8 mouse cellular contexts compared by ENCODE assay signal in genomic region chr9:64172816-64173665, GRCm38 (mm10). TPM values are rescaled to one million over a fixed set of nuclear protein-coding genes. Genes with fewer than 3 reads are reported as not detected.
DNase-seq lines count a peak whose midpoint lies in the region; ATAC-seq and TF ChIP-seq lines count a peak whose summit lies in the region.

Gene Zwilch (minus strand): TSS chr9:64173104.
Gene Rpl4 (plus strand): TSS chr9:64173375.

- H3K79me2 ChIP-seq in CH12.LX (replicated peaks; ENCODE audit: control insufficient read depth, extremely low read depth, insufficient read depth, poor library complexity, severe bottlenecking) = peaks cover 75% of the 10 kb centered on the region

- peaks cover 32 to 54% of the 10 kb centered on the region in 2 experiments for H3K36me3 ChIP-seq in CH12.LX (replicated peaks in 1 of 2; ENCODE audit: control insufficient read depth in 1 of 2, insufficient read depth in 1 of 2, low read length in 1 of 2)
- H3K36me3 ChIP-seq in forebrain, embryonic 12.5 days (replicated peaks) = peaks cover 35% of the 10 kb centered on the region
- H3K36me3 ChIP-seq in heart, postnatal 0 days (replicated peaks; ENCODE audit: control insufficient read depth, insufficient read depth, low read length) = peaks cover 34% of the 10 kb centered on the region
- peaks cover 31% of the 10 kb centered on the region for H3K36me3 ChIP-seq in liver, embryonic 16.5 days (ENCODE audit: control insufficient read depth, insufficient read depth)
- peaks cover 34% of the 10 kb centered on the region for H3K36me3 ChIP-seq in neural tube, embryonic 13.5 days
- no peaks in the 10 kb centered on the region for H3K36me3 ChIP-seq in testis, adult 2 months (ENCODE audit: control insufficient read depth, insufficient read depth, low read length)

- H3K4me2 ChIP-seq in CH12.LX (ENCODE audit: insufficient read depth, low read depth, poor library complexity, severe bottlenecking) = peak within 1 kb of the TSS; percentile 98
- peak within 1 kb of the TSS; percentile 73 for H3K4me2 ChIP-seq in forebrain, embryonic 12.5 days
- peak within 1 kb of the TSS; percentile 73 for H3K4me2 ChIP-seq in heart, postnatal 0 days (ENCODE audit: low read depth, low read length)
- peak within 1 kb of the TSS; percentile 73 for H3K4me2 ChIP-seq in liver, embryonic 16.5 days (ENCODE audit: low read depth, low read length)
- H3K4me2 ChIP-seq in neural tube, embryonic 13.5 days = peak within 1 kb of the TSS; percentile 94

- peak within 1 kb of the TSS; percentile 76 for H3K27ac ChIP-seq in CH12.LX (ENCODE audit: insufficient read depth, low read depth)
- peak within 1 kb of the TSS; percentile 90 for H3K27ac ChIP-seq in forebrain, embryonic 12.5 days
- peak within 1 kb of the TSS; percentile 82 for H3K27ac ChIP-seq in heart, postnatal 0 days (ENCODE audit: low read depth)
- H3K27ac ChIP-seq in liver, embryonic 16.5 days (ENCODE audit: low read length) = peak within 1 kb of the TSS; percentile 86
- peak within 1 kb of the TSS; percentile 81 for H3K27ac ChIP-seq in neural tube, embryonic 13.5 days (replicated peaks)
- peak within 1 kb of the TSS; percentile 99 for H3K27ac ChIP-seq in testis, adult 2 months (ENCODE audit: control insufficient read depth, insufficient read depth, low read depth, low read length)

- H3K4me1 ChIP-seq in CH12.LX (ENCODE audit: control insufficient read depth in 1 of 2, insufficient read depth in 2 of 2) = peaks cover 0 to 36% of the 10 kb centered on the region in 2 experiments; a peak in 2 of 4 replicates
- peaks cover 27% of the 10 kb centered on the region for H3K4me1 ChIP-seq in forebrain, embryonic 12.5 days
- peaks cover 5% of the 10 kb centered on the region for H3K4me1 ChIP-seq in heart, postnatal 0 days (ENCODE audit: control insufficient read depth, insufficient read depth)
- peaks cover 22% of the 10 kb centered on the region for H3K4me1 ChIP-seq in liver, embryonic 16.5 days (ENCODE audit: control insufficient read depth, low read depth, low read length)
- H3K4me1 ChIP-seq in neural tube, embryonic 13.5 days (replicated peaks) = peaks cover 24% of the 10 kb centered on the region
- H3K4me1 ChIP-seq in testis, adult 2 months (ENCODE audit: control insufficient read depth, insufficient read depth, low read length) = peaks cover 7% of the 10 kb centered on the region

- TF ChIP-seq CTCF in CH12.LX (conservative IDR thresholded peaks at IDR 0.05 in 1 of 2, IDR thresholded peaks at IDR 0.05 in 1 of 2; ENCODE audit: low read depth in 2 of 2, low read length in 2 of 2) = no peak
- no peak for TF ChIP-seq CTCF in heart, postnatal 0 days (IDR thresholded peaks at IDR 0.05; ENCODE audit: low read depth)
- TF ChIP-seq CTCF in testis, adult 2 months (IDR thresholded peaks at IDR 0.05; ENCODE audit: control insufficient read depth, insufficient read depth, insufficient replicate concordance, low read depth, low read length) = no peak

- WGBS in forebrain, embryonic 12.5 days = under 1% methylated on average over 42 of the region's 42 CpGs
- WGBS in heart, postnatal 0 days = 1% methylated on average over 42 of the region's 42 CpGs
- under 1% methylated on average over 42 of the region's 42 CpGs for WGBS in liver, embryonic 16.5 days (ENCODE audit: insufficient replicate concordance)
- under 1% methylated on average over 42 of the region's 42 CpGs for WGBS in neural tube, embryonic 13.5 days

- peak within 1 kb of the TSS; percentile 91 to 96 (median 92) for H3K4me3 ChIP-seq in CH12.LX (replicated peaks in 1 of 3; ENCODE audit: low read depth in 2 of 3, low read length in 2 of 3, poor library complexity in 1 of 3)
- peak within 1 kb of the TSS; percentile 88 for H3K4me3 ChIP-seq in forebrain, embryonic 12.5 days (replicated peaks)
- peak within 1 kb of the TSS; percentile 83 for H3K4me3 ChIP-seq in heart, postnatal 0 days (ENCODE audit: low read depth, low read length)
- peak within 1 kb of the TSS; percentile 74 for H3K4me3 ChIP-seq in liver, embryonic 16.5 days (ENCODE audit: low read depth, low read length)
- peak within 1 kb of the TSS; percentile 77 for H3K4me3 ChIP-seq in neural tube, embryonic 13.5 days
- H3K4me3 ChIP-seq in testis, adult 2 months (ENCODE audit: control insufficient read depth, low read depth, low read length) = peak within 1 kb of the TSS; percentile 100

- TF ChIP-seq RAD21 in CH12.LX (IDR thresholded peaks at IDR 0.05; ENCODE audit: low read depth, low read length) = no peak

- peak within 1 kb of the TSS; percentile 93 for H3K9ac ChIP-seq in CH12.LX (ENCODE audit: insufficient read depth, low read depth)
- peak within 1 kb of the TSS; percentile 88 for H3K9ac ChIP-seq in forebrain, embryonic 12.5 days
- peak within 1 kb of the TSS; percentile 71 for H3K9ac ChIP-seq in heart, postnatal 0 days (replicated peaks; ENCODE audit: low read depth, low read length)
- H3K9ac ChIP-seq in liver, embryonic 16.5 days (ENCODE audit: low read depth, low read length) = peak within 1 kb of the TSS; percentile 83
- peak within 1 kb of the TSS; percentile 84 for H3K9ac ChIP-seq in neural tube, embryonic 13.5 days

- dilution Hi-C loops in CH12.LX (cut with MboI; ENCODE audit: extremely low pct_ligation_motif_present, extremely low pct_unique_long_range_greater_than_20kb, low sequenced_read_pairs) = no loop called here

- no peaks in the 10 kb centered on the region for H3K27me3 ChIP-seq in CH12.LX (replicated peaks)
- no peaks in the 10 kb centered on the region for H3K27me3 ChIP-seq in forebrain, embryonic 12.5 days
- no peaks in the 10 kb centered on the region for H3K27me3 ChIP-seq in heart, postnatal 0 days (ENCODE audit: control insufficient read depth, insufficient read depth, low read length)
- no peaks in the 10 kb centered on the region for H3K27me3 ChIP-seq in liver, embryonic 16.5 days (ENCODE audit: control insufficient read depth, insufficient read depth, low read depth, low read length)
- no peaks in the 10 kb centered on the region for H3K27me3 ChIP-seq in neural tube, embryonic 13.5 days
- H3K27me3 ChIP-seq in testis, adult 2 months (ENCODE audit: control insufficient read depth, insufficient read depth, low read length) = no peaks in the 10 kb centered on the region

- no peaks in the 10 kb centered on the region for H3K9me3 ChIP-seq in CH12.LX (replicated peaks; ENCODE audit: low read length)
- H3K9me3 ChIP-seq in forebrain, embryonic 12.5 days = no peaks in the 10 kb centered on the region
- H3K9me3 ChIP-seq in heart, postnatal 0 days (replicated peaks; ENCODE audit: control insufficient read depth, low read length) = no peaks in the 10 kb centered on the region
- no peaks in the 10 kb centered on the region for H3K9me3 ChIP-seq in liver, embryonic 16.5 days (replicated peaks; ENCODE audit: control insufficient read depth, low read length)
- H3K9me3 ChIP-seq in neural tube, embryonic 13.5 days = no peaks in the 10 kb centered on the region

- DNase-seq in CH12.LX (ENCODE audit: extremely low read depth) = peak; percentile 82
- DNase-seq in c-Kit-positive CD71-positive TER-119-negative erythroid progenitor cells, embryonic 14.5 days (ENCODE audit: low read depth) = peak; percentile 78
- peak; percentile 84 for DNase-seq in heart, postnatal 0 days (ENCODE audit: low spot score)
- peak; percentile 89 to 91 for DNase-seq in kidney, postnatal 4 days

- TF ChIP-seq POLR2A in CH12.LX (IDR thresholded peaks at IDR 0.05; ENCODE audit: low read depth, low read length) = peak; percentile 88
- TF ChIP-seq POLR2A in testis, adult 2 months (IDR thresholded peaks at IDR 0.05; ENCODE audit: control insufficient read depth, low read depth, low read length) = peak; percentile 92

- in situ Hi-C loops in CH12.LX (cut with MboI; ENCODE audit: low pct_ligation_motif_present, low pct_unique_long_range_greater_than_20kb, low sequenced_read_pairs) = no loop called here

- peak; percentile 92 for ATAC-seq in forebrain, embryonic 12.5 days (ENCODE audit: low FRiP score)
- peak; percentile 78 for ATAC-seq in heart, postnatal 0 days (ENCODE audit: insufficient read depth, low read depth)
- ATAC-seq in liver, embryonic 16.5 days (ENCODE audit: low read depth) = peak; percentile 81
- peak; percentile 93 for ATAC-seq in neural tube, embryonic 13.5 days (ENCODE audit: low read depth)

- no peak for TF ChIP-seq EP300 in CH12.LX (IDR thresholded peaks at IDR 0.05; ENCODE audit: low read length)
- peak; percentile 96 for TF ChIP-seq EP300 in heart, postnatal 0 days (IDR thresholded peaks at IDR 0.05; ENCODE audit: low read depth)

TF ChIP-seq in CH12.LX, 34 proteins besides CTCF, POLR2A, EP300 and RAD21 (continues in another document):
- TF ChIP-seq ZNF384 (IDR thresholded peaks at IDR 0.05; ENCODE audit: low read depth, low read length) (no peak), CHD2 (IDR thresholded peaks at IDR 0.05; ENCODE audit: low read length) (peak; percentile 99), USF2 (conservative IDR thresholded peaks at IDR 0.05; ENCODE audit: low read depth, low read length) (no peak), JUND (conservative IDR thresholded peaks at IDR 0.05; ENCODE audit: low read depth, low read length) (no peak), SIN3A (IDR thresholded peaks at IDR 0.05; ENCODE audit: low read length) (peak; percentile 96), PAX5 (IDR thresholded peaks at IDR 0.05; ENCODE audit: low read length) (no peak), BHLHE40 (IDR thresholded peaks at IDR 0.05; ENCODE audit: low read depth, low read length) (no peak)

RNA-seq across cellular contexts. Expression of gene Zwilch, which starts in this region (rescaled TPM):
- total RNA-seq in CH12.LX (2012; rRNA removed) (49.3 and 59.6 TPM in 2 replicates), CH12.LX (2014; rRNA removed) (74.1 and 92.0 TPM in 2 replicates)
- polyA plus RNA-seq in CH12.LX (2012; ENCODE audit: insufficient read length, low read depth) = 72.8 and 82.9 TPM in 2 replicates
- 31.8 and 33.5 TPM in 2 replicates for polyA plus RNA-seq in forebrain, embryonic 12.5 days (2016; fragmentation: Nextera tagmentation; extraction: Ambion mirVana)
- total RNA-seq in heart, postnatal 0 days (2014; rRNA removed; ENCODE audit: low replicate concordance) = 9.8 and 28.8 TPM in 2 replicates
- polyA plus RNA-seq in heart, postnatal 0 days (2015; fragmentation: Nextera tagmentation; extraction: Ambion mirVana) = 3.8 and 4.9 TPM in 2 replicates
- polyA plus RNA-seq in liver, embryonic 16.5 days (2015; fragmentation: Nextera tagmentation; extraction: Ambion mirVana) = 13.3 and 13.5 TPM in 2 replicates
- polyA plus RNA-seq in neural tube, embryonic 13.5 days (2015; fragmentation: Nextera tagmentation; extraction: Ambion mirVana) = 5.0 and 9.5 TPM in 2 replicates
- 27.0 and 33.6 TPM in 2 replicates for polyA plus RNA-seq in testis, adult 2 months (2012; rRNA removed)

RNA-seq across cellular contexts. Expression of gene Rpl4, which starts in this region (rescaled TPM):
- total RNA-seq in CH12.LX (2012; rRNA removed) (1,886 and 1,956 TPM in 2 replicates), CH12.LX (2014; rRNA removed) (1,996 and 2,178 TPM in 2 replicates)
- polyA plus RNA-seq in CH12.LX (2012; ENCODE audit: insufficient read length, low read depth) = 3,885 and 4,069 TPM in 2 replicates
- 883 and 905 TPM in 2 replicates for polyA plus RNA-seq in forebrain, embryonic 12.5 days (2016; fragmentation: Nextera tagmentation; extraction: Ambion mirVana)
- 667 and 760 TPM in 2 replicates for total RNA-seq in heart, postnatal 0 days (2014; rRNA removed; ENCODE audit: low replicate concordance)
- polyA plus RNA-seq in heart, postnatal 0 days (2015; fragmentation: Nextera tagmentation; extraction: Ambion mirVana) = 537 and 545 TPM in 2 replicates
- polyA plus RNA-seq in liver, embryonic 16.5 days (2015; fragmentation: Nextera tagmentation; extraction: Ambion mirVana) = 592 and 651 TPM in 2 replicates
- 668 and 699 TPM in 2 replicates for polyA plus RNA-seq in neural tube, embryonic 13.5 days (2015; fragmentation: Nextera tagmentation; extraction: Ambion mirVana)
- 181 and 213 TPM in 2 replicates for polyA plus RNA-seq in testis, adult 2 months (2012; rRNA removed)

Comparison
In these comparisons a context has a peak if more than half of its experiments do, and no peak if none do; other contexts are left out.
1. Peak in every context shown above with its lines: DNase-seq, ATAC-seq, H3K4me3 ChIP-seq and H3K27ac ChIP-seq.